Mouse (Mus musculus) urinary bladder, postnatal 25 days (tissue): ENCODE results near the gene Bola2.
A peak's percentile ranks its signal among the peaks of the same experiment; 100 is the strongest.

Source experiments
- DNase-seq: peaks from one replicate; pipeline ENCODE4 v3.0.0; 2022; ENCODE audit warnings: low spot score

Gene Bola2

DNA sequence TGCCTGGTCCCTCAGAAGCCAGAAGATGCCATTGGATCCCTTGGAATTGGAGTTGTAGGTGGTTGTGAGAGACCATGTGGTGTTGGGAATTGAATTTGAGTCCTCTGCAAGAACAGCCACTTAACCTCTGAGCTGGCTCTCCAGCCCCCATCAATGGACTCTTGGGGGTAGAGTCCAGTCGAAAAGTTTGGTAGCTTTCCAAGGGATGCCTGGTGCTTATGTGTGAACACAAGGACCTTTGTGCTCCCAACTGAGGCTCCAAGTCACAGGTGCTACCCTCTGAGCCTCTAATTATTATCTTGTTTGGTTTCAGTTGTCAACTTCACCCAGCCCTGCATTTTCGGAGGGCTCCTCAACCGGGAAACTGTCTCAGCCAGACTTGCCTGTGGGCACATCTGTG, 4.5 kb upstream of the Bola2 start:
- DNase-seq, result no peak

DNA sequence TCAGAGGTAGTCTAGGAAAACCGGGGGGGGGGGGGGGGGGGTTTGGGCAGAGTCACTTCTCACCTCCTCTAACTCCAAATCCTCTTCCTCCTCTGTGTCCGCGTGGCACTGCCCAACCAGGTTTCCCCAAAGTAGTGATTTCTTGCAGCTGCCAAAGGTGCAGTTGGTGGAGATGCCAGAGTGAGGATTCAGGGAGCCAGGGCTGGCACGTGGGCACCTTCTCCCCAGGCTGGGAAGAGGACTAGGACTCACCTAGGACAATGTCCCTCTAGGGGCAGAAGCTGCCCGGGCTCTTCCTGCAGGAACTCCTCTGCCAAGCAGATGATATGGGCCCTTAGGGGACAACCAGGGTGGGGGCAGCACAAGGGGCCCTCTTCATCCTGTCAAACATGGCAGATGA, 3.5 kb upstream of the Bola2 start:
- DNase-seq, result no peak

DNA sequence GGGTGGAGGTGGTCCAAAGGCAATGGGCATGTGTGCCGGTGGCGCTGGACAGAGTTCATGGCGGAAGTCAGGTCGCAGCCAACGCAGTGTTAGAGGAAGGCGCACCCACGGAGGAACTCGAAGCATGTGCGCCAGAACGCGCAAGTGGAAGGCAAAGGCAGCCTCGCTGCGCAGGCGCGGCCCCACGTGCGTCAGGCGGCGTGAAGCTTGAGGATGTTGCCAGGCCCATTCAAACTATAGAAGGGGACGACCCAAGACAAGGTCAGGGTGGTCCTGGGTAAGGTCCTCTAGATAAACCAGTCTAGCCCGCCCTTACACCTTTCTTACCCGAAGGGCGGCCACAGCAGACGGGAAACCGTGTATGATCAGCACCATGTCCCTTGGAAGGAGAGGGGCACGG, 2.8 kb upstream of the Bola2 start:
- DNase-seq, result no peak

DNA sequence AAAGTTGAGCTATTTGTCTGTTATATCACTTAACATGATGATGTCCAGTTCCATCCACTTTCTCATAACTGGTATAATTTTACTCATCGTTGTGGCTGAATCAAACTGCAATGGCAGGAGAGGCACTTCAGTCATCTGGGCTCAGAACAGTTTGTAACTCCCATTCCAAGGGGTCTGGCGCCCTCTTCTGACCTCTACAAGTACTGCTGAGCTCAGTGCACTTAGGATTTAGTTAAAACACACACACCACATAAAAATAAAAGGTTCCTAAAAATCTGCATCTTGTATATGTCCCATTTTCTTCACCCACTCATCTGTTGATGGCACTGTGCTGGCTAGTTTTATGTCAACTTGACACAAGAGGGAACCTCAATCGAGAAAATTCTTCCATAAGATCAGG, 1.9 kb upstream of the Bola2 start:
- DNase-seq, result peak; percentile 72

DNA sequence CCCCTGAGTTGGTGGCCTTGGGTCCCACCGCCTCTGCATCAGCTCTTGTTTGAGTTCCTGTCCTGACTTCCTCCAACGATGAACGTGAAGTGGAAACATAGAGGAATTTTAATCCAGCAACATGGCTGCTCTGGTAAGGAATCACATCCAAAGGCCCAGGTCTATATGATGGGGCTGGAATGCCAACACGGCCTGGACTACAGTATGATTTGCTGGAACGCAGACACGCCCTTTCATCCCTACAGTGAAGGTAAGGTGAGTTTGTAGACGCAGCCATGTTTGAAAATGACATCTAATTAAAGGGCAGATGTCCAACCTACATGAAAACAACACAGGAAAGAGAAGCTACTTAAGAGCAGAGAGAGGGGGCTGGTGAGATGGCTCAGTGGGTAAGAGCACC, 1.4 kb upstream of the Bola2 start:
- DNase-seq, result no peak

DNA sequence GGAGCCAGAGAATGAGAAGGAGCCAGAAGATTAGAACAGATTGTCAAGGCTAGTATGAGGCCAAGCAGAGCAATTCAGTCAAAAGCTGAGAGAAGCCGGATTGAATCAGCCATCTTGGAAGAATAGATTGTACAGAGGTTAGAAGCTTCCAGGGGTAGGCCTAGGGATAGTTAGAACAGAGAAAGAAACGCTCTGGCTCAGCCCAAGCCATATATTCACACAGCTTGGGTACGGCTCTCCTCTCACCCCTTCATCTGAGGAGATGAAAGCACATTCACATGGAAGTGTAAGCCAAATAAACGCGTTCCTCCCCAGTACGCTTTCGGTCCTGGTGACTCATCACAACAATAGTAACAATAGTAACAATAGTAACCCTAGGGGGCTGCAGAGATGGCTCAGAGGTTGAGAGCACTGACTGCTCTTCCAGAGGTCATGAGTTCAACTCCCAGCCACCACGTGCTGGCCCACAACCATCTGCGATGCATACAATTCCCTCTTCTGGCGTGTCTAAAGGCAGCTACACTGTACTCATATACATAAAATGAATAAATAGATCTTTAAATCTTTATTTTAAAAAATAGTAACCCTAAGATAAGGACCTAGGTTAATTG, 655 bp upstream of the Bola2 start:
- no peak for DNase-seq

DNA sequence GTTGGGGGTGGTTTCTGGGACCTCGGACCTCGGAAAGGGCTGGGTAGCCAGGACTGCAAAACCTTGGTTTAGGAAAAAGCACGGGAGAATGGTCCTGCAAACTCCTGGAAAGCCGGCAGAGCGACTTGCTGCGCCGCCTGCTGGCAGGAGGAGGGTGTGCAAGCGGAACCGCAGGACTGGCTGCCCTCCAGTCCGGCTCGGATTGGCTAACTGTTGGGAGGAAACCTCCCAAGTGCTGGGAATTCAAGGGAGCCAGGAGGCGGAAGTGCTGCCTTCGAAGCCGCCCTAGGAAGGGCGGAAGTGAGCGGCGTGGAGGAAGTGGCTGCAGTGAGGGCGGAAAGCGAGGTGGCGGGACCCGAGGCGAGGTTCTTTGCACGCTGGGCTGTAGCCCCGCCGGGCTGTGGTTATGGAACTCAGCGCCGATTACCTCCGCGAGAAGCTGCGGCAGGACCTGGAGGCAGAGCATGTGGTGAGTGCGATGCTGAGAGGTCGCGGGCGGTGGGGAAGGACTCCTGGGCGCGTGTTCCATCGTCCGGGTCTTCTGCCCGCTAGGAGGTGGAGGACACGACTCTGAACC, 518 bp downstream of the Bola2 start, which contains the start of gene Slx1b:
Gene Slx1b, minus strand, starts transcription at position 154 of the 577 bp plus-strand sequence.
- peak; percentile 87 for DNase-seq

DNA sequence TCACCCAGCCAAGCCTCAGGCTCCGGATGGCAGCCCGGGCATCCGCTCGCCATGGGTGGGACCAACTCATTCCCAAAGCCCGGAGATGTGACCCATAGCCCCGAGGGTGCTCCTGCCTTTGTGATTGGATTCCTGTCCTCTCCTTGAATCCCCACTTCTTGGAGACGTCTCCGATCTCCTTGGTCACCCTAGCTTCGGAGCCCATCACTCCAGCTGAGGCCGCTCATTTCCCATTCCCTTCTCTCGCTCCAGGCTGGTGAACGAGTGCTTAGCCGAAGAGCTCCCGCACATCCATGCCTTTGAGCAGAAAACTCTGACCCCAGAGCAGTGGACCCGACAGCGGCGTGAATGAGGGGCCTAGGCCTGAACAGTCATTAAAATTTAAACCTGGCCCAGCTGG, 1.1 kb downstream of the Bola2 start:
- DNase-seq, result no peak

DNA sequence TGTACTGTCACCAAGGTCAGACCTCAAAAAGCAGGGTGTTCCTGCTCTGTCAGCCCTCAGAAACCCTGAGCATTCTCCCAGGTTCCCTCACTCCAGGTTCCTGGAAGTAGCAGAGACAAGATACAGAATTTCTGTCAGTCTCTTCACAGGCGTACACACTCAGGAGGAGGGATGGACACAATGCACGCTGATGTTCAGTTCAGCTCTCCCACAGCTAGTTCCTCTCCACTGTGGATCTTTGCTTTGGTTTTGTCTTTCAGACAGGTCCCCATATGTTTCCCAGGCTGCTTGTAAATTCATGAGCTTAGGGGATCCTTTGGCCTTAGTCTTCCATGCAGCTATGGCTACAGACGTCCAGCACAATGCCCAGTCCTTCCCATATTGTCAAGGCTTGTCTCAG, 1.7 kb downstream of the Bola2 start:
- DNase-seq, result no peak

DNA sequence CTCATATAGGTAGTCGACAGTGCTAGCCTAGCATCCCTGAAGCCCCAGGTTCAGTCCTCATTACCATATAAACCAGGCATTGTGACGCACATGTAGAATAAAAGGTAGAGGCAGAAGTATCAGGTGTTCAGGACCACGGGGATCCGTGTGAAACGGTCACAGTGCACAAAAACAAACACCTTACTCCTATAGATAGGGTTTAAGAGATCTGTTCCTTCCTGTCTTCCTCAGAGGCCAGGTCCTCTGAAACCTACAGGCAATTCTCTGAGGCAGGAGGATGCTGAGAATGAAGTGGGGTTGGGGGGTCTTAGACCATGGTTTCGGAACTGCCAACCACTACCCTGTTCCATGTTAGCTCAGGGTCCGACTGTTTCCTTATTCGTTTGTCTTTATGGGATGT, 2.6 kb downstream of the Bola2 start:
- no peak for DNase-seq

DNA sequence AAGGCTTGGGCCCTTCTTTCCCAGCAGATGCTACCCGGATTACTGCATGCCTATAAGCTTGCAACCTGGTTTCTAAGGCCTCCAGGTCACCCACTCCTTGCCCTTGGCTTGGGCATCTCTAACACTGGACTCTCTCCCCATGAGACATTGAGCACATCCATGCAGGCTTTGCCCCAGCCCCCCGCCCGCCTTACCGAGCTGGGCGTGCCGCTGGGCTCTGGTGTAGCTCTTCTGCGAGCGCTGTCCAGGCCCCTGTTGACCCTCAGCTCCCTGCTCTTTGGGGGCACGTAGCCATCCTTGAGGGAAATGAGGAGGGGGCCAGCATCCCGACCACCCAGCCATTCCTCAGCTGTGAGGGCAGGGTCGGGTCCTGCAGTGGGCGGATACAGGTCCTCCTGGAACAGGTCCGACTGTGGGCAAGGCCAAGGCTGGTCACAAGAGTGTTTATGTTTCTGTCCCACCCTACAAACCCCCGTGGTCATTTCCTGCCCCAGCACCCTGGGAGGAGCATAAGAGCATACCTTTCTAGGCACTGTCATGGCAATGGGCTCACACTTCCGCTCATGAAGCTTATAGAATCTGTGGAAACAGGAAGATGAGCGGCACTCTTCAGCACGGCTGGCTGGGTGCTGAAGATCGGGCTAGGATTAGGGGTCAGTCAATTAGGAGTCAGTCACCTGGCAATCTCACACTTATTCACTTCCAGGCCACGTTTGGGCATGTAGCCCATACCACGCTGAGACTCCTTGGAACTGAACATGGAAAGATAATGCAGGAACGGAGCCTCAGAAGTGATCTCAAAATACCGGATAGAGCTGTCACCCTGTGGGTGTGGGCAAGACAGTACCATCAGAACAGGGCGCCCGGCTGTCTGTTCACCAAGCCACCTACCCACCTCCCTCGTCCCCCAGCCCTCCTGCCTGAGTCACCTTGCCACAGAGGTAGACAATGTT, 5.1 kb downstream of the Bola2 start:
- no peak for DNase-seq

DNA sequence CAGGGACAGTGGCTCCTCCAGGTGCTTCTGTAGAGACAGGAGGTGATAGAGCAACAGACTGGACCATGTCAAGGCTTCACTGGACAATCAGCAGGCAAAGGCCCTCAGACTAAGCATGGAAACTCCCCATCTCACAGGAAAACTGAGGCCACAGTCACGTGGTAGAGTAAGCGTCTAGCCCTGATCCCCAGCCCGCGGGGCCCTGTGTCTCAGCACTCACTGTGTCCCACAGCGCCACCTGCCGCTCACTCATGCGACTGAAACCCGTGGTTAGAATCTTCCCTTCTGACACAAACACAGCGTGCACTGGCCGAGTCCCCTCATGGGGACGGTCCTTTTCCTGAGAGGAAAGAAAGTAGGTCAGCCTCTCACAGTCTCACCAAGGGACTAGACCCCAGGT, 5.9 kb downstream of the Bola2 start:
- DNase-seq, result peak; percentile 91

DNA sequence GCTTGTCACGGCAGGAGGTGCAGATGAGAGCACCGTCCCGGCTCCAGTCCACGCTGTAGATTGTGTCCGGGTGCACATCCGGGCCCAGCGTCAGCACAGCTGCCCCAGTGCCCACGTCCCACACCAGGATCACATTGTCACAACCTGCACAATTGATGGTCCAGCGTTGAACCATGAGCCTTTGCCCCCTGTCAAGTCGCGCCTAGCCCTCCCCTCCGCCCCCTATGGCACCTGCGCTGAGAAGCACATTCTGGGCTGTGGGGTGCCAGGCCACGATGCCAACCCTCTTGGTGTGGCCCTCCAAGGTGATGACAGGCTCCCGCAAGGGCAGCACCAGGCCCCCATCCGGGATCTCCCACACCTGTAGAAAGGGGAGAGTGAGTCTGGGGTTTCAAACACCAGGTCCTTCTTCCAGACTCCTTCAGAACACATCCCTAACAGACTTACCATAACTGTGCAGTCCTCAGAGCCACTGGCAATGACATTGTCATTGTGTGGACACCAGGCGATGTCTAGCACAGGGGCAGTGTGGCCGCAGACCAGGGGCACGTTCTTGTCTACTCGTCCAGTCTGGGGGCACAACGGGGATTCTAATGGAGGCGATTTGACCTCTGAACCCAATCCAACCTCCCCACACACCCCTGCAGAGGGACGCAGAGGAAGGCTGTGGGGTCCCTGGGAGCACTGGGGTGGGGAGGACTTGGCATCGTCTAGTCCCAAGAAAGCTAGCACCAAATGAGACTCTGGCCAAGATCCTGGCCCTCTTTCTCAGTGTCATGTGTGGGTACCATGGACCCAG, 6.6 kb downstream of the Bola2 start:
- no peak for DNase-seq

DNA sequence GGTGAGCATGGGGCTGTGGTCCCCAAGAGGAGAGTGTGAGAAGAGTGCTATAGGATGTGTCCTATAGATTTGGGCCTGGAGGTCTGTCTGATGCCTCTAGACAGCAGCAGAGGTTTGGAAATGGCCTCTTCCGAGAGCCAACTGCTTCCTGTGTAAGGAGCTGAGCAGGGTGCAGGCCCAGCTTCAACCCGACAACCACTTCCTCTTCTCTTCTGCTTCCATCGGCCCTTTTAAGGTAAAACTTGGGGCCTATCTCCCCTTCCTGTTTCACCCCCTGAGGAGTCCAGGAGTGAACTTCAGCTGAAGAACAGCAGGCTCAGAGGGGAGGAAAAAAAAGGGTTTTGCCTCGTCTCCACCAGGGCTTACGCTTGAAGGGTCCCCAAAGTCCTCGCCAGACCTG, 7.2 kb downstream of the Bola2 start:
- no peak for DNase-seq

DNA sequence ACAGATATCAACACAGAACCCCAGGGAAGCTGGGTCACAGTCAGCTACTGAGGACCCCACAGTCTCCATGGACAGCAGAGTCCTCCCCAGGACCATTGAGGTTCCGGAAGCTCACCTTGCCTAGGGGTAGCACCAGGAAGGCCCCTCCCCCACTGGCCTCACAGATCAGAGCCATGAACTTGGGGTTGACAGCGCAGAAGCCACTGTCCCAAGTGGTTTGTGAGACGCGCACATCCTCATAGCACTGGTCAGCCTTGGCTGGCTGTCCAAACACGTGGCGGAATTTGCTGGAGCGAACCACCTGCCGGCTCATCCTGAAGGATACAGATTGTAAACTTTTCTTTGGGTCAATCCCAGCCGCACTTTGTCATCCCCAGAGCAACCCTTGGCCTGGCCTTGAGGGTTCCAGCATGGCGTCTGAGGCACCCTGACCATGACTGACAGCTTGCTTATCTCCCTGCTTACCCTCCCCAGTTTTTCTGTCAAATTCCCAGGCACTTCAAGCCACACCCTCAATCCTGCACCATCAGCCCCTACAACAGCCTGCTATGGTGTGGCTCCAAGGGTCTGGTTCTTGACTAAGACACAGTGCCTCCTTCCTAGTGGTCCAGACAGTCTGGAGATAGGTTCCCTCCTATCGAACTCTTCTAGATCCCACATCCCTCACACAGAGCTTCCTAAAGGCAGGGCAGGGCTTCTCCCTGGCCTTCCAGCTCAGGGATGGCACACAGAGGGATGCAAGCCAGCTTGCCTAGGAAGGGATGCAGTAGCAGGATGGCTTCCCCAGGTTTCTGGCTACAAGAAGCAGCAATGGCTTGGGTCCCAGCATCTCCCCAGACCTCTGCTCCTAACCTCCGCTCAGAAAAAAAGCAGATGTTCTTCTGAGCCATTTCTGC, 7.9 kb downstream of the Bola2 start:
- DNase-seq, result no peak

DNA sequence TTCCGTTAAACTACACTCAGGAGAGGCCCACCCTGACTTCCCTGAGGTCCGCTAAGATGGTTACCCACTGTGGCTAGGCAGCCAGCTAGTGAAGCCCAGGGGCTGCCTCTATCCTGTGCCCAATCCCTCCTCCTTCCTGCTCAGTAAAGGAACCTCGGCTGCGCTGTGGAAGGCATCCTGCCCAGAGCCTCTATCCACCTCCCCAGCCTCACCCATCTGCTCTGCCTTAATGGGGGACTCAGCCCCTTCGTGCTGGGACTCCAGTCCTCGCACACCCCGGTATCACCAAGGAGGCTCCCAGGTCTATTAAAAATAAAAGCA, 8.5 kb downstream of the Bola2 start:
- DNase-seq, result no peak

DNA sequence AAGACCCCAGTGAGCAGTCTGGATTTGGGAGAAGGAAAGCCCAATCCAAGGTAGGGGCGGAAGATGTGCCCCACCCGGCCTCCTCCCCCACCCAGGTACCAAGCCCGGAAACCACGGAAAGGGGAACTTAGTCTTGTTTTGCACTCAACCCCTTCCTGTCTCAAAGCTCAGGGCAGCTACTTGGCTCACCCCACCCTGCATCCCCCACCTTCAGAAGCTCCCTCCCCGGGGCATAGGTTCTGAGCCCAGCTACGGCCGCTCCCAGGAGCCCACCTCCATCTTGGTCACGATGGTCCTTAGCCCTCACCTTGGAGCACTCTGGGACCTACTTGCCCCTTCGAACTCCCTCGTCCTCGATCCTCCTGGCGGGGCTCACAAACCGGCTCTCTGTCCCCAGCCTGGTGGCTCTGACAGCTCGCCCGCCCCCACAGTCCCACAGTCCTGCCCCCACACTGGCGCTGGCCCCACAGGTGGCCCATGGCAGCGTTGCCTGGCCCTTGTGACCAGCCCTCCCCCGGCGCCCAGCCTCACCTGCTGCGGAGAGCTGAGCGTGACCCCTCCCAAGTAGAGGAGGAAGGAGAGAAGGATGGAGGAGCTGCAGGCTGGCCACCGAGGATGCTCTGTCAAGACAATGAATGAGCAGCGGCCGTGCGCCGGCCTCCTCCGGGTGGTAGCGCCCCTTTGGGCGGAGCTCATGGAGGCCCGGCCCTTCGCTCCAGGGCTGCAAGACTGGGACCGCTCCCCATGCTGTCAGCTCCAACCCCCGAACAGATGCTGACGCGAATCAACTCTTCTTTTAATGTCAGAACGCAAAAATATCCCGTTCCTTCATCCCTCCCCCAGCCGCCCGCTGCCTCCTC, 9.2 kb downstream of the Bola2 start:
- peak; percentile 58 for DNase-seq

DNA sequence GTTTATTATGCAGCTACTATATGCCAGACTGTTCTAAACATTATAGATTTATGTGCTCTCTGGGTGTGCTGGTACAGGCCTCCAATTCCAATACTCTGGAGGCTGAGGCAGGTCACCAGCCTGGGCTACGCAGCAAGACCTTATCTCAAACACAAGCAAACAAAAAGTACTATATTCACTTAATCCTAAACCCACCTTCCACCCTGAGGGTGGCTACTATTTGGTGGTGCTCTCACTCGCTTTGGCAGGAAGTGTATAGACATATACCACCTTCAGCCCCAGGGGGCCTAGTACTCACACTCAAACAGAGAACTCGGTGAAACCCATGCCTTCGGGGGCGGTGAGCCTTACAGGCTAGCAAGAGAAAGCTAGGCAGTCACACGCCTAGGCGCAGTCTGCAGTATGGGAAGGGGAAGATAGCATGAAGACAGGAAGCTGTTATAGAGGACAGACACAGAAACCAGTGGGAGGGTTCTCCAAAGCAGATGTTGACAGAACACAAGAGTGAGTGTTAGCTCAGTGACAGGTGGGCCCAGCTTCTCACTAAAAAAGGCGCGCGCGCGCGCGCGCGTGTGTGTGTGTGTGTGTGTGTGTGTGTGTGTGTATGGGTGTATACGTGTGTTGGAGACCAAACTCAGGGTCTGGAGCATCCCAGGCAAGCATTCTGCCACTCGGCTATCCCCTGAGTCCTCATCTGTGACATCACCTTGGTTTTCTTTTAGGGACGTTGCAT, 12.4 kb downstream of the Bola2 start, which contains the start of gene Coro1a:
Gene Coro1a, minus strand, starts transcription at position 346 of the 733 bp plus-strand sequence.
- DNase-seq, result no peak

DNA sequence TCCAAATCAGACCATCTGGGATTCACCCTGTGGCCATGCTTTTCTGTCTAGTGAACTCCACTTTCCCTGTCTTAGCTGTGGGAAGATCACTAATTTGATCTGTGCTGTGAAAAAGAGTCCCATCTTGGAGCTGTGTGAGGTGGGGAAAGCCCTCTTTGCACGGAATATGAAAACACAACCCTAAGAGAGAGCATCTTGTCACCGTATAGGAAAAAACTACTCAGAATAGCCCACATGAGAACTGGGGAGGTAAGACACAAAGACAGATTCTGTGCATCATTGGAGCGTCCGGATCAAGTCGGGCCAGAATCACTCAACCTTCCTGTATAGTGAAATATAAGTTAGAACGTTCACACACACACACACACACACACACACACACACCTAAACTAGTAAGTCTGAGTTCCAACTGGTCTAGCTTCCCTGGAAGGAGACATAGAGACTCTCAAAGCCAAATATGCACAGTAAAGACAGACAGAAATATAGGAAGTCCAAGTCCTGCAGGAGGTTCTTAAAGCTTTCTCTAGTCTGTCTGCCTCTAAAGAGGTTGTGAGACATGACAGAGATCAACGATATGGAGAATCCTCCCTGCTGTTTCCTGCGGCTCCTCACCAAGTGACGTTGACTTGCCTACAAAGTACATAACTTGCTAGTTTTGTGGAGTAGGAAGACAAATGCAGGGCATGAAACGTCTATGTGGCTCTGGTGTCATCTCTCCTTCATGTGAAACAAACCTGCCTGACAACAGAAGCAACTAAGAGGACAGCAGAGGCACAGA, 13.2 kb downstream of the Bola2 start:
- no peak for DNase-seq
